Mouse (Mus musculus) liver, embryonic 11.5 days (tissue): ENCODE measurements at regions not wholly inside any gene's neighbourhood (a gene's known extent, or its start where the extent isn't known, plus 50 kb on each side); places are given as distances from the start of the nearest gene placed in this dataset.

Experiments
- ATAC-seq: fragments of 200-750 bp; cut with Nextera tagmentation; replicated peaks from 2 replicates; pipeline ENCODE4 v1.8.0; 2017; ENCODE audit warnings: moderate number of reproducible peaks, mild to moderate bottlenecking, moderate TSS enrichment, moderate library complexity; ENCODE audit not compliant: low FRiP score
- DNase-seq: peaks from one replicate; pipeline ENCODE4 v3.0.0-alpha.2; 2017; ENCODE audit warnings: low spot score
- H3K27ac ChIP-seq: fragments of 300-500 bp; sonication (generic); 2 replicates; pipeline ENCODE4 v1.5.1; 2014; ENCODE audit warnings: mild to moderate bottlenecking, low read depth, low read length, control low read depth
- H3K27me3 ChIP-seq: fragments of 300-500 bp; sonication (generic); replicated peaks from 2 replicates; pipeline ENCODE4 v1.6.1; 2014; ENCODE audit warnings: low read length, mixed read lengths; ENCODE audit not compliant: control insufficient read depth, insufficient read depth
- H3K36me3 ChIP-seq: fragments of 300-500 bp; sonication (generic); 2 replicates; pipeline ENCODE4 v1.6.1; 2014; ENCODE audit warnings: mild to moderate bottlenecking, low read length, moderate library complexity, mixed read lengths; ENCODE audit not compliant: control insufficient read depth, insufficient read depth
- H3K4me1 ChIP-seq: fragments of 300-500 bp; sonication (generic); replicated peaks from 2 replicates; pipeline ENCODE4 v1.6.1; 2014; ENCODE audit warnings: low read length, mixed read lengths; ENCODE audit not compliant: control insufficient read depth, insufficient read depth
- H3K4me2 ChIP-seq: fragments of 300-500 bp; sonication (generic); 2 replicates; pipeline ENCODE4 v1.6.1; 2014; ENCODE audit warnings: mild to moderate bottlenecking, control low read depth, moderate library complexity
- H3K4me3 ChIP-seq: fragments of 300-500 bp; sonication (generic); 2 replicates; pipeline ENCODE4 v1.5.1; 2014; ENCODE audit warnings: low read depth, low read length, control low read depth
- H3K9ac ChIP-seq: fragments of 300-500 bp; sonication (generic); 2 replicates; pipeline ENCODE4 v1.6.1; 2014; ENCODE audit warnings: low read depth, low read length, control low read depth
- H3K9me3 ChIP-seq: fragments of 300-500 bp; sonication (generic); 2 replicates; pipeline ENCODE4 v1.6.1; 2016; ENCODE audit warnings: low read length, inconsistent platforms, mixed read lengths; ENCODE audit not compliant: control insufficient read depth
- WGBS: fragments of 180-500 bp; shearing (Covaris S2); extraction: QIAGEN DNeasy Blood & Tissue Kit; methylation state at CpG from one replicate; pipeline ENCODE4 v1.1.7; 2014; 5-methylcytosine and 5-hydroxymethylcytosine counted together

DNA sequence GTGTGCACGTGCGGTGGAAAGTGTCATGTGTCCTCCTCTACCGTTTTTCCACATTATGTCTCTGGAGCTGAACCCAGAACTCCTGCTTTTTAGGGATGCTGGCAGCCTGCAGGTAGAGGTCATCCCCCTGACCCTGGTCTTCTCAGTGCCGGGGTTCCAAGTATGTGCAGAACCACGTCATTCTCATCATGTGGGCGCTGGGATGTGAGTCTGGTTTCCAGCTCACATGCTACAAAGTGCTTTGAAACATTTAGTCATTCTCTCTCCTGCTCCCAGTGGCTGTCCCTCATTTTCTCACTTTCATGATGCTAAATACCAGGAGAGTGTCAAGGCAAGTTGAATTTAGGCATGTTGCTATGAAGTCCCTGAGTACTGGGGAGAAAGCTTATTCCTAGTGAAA is 326.6 kb downstream of the Ttll7 start:
- Histone ChIP-seq H3K4me2 (no peak overlapping the region), H3K9me3 (no peaks in the 10 kb centered on the region), H3K27ac (no peak overlapping the region), H3K36me3 (no peaks in the 10 kb centered on the region), H3K9ac (no peak overlapping the region), H3K27me3 (no peaks in the 10 kb centered on the region), H3K4me3 (no peak overlapping the region), H3K4me1 (peaks cover 4% of the 10 kb centered on the region)
- ATAC-seq (no peak), DNase-seq (no peak)
- 84% methylated on average over 6 of the region's 6 CpGs for WGBS

GRCm38 (mm10) chr3:147180711-147181110 is 328.5 kb downstream of the Ttll7 start:
- Histone ChIP-seq H3K4me1 (peaks cover 4% of the 10 kb centered on the region), H3K4me3 (no peak overlapping the region), H3K9ac (no peak overlapping the region), H3K27me3 (no peaks in the 10 kb centered on the region), H3K4me2 (no peak overlapping the region), H3K36me3 (no peaks in the 10 kb centered on the region), H3K27ac (no peak overlapping the region), H3K9me3 (no peaks in the 10 kb centered on the region)
- ATAC-seq: no peak
- WGBS: 53% methylated on average over 4 of the region's 4 CpGs
- DNase-seq: no peak

GRCm38 (mm10) chr3:147181501-147182365 is 329.6 kb downstream of the Ttll7 start:
- H3K9ac ChIP-seq: no peak overlapping the region
- no peaks in the 10 kb centered on the region for H3K27me3 ChIP-seq
- no peaks in the 10 kb centered on the region for H3K9me3 ChIP-seq
- H3K36me3 ChIP-seq: no peaks in the 10 kb centered on the region
- WGBS: 4% methylated on average over 20 of the region's 20 CpGs
- no peak overlapping the region for H3K4me3 ChIP-seq
- H3K4me2 ChIP-seq: peak overlapping the region; percentile 39
- H3K4me1 ChIP-seq: peaks cover 4% of the 10 kb centered on the region
- no peak overlapping the region for H3K27ac ChIP-seq
- ATAC-seq (peak; percentile 20; the same call in 1 of the 2 replicates), DNase-seq (no peak)

- H3K4me2 ChIP-seq: peak overlapping the region; percentile 39; the same call in 1 of the 2 replicates
- ATAC-seq (no peak), DNase-seq (no peak)
- peaks cover 4% of the 10 kb centered on the region for H3K4me1 ChIP-seq
- WGBS: 37% methylated on average over 15 of the region's 15 CpGs
- no peak overlapping the region for H3K27ac ChIP-seq
- H3K27me3 ChIP-seq: no peaks in the 10 kb centered on the region
- H3K9ac ChIP-seq: no peak overlapping the region
- H3K36me3 ChIP-seq: no peaks in the 10 kb centered on the region
- no peak overlapping the region for H3K4me3 ChIP-seq
- no peaks in the 10 kb centered on the region for H3K9me3 ChIP-seq
Observed at GRCm38 (mm10) chr3:147182366-147182875, 330.3 kb downstream of the Ttll7 start.

- peaks cover 4% of the 10 kb centered on the region for H3K4me1 ChIP-seq
- H3K27me3 ChIP-seq: no peaks in the 10 kb centered on the region
- WGBS: 71% methylated on average over 11 of the region's 11 CpGs
- no peak overlapping the region for H3K4me3 ChIP-seq
- ATAC-seq: no peak
- DNase-seq: no peak
- H3K36me3 ChIP-seq: no peaks in the 10 kb centered on the region
- no peak overlapping the region for H3K9ac ChIP-seq
- H3K9me3 ChIP-seq: no peaks in the 10 kb centered on the region
- H3K27ac ChIP-seq: no peak overlapping the region
- no peak overlapping the region for H3K4me2 ChIP-seq
Observed at GRCm38 (mm10) chr3:147183656-147184290, 331.6 kb downstream of the Ttll7 start.

DNA sequence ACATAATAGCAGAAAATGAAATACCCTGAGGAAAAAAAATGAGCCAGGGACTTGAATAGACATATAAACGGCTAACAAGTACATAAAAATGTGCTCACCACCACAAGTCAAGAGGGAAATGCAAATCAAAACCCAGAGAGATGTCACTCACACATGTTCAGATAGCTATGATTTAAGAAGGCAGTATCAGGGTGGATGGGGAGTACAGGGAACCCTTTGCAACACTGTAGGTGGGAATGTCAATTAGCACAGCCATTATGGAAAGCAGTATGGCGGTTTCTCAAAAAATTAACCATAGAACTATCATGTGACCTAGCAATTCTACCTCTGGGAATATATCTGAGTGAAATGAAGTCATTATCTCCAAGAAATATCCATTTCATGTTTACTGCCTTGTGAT is 337.6 kb downstream of the Ttll7 start:
- DNase-seq (no peak), ATAC-seq (no peak)
- no peaks in the 10 kb centered on the region for H3K4me1 ChIP-seq
- H3K4me3 ChIP-seq: no peak overlapping the region
- H3K27me3 ChIP-seq: no peaks in the 10 kb centered on the region
- no peak overlapping the region for H3K27ac ChIP-seq
- no peak overlapping the region for H3K9ac ChIP-seq
- no peaks in the 10 kb centered on the region for H3K9me3 ChIP-seq
- H3K36me3 ChIP-seq: no peaks in the 10 kb centered on the region
- WGBS: 76% methylated on average over 2 of the region's 2 CpGs
- H3K4me2 ChIP-seq: no peak overlapping the region

DNA sequence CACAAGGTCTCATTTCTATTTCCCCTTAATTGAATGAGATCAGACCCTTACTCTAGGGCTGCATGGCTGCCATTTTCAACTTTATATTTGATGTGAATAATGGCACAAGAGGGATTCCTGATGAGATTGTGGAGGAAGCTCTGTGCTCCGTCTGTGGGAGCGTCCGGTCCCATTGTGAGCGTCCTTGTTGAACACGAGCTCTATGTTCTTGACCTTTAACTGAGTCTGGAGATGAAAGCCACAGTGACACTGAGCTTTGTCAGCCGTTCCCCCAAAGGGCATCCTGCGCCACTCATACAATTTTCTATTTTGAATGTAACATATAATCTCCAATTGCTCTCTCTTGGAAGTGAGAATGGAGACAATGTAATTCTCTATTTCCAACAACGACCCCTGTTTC is 344.5 kb downstream of the Ttll7 start:
- H3K27ac ChIP-seq: no peak overlapping the region
- DNase-seq: no peak
- no peak for ATAC-seq
- H3K9ac ChIP-seq: no peak overlapping the region
- no peaks in the 10 kb centered on the region for H3K36me3 ChIP-seq
- no peak overlapping the region for H3K4me3 ChIP-seq
- H3K9me3 ChIP-seq: no peaks in the 10 kb centered on the region
- no peaks in the 10 kb centered on the region for H3K4me1 ChIP-seq
- H3K4me2 ChIP-seq: no peak overlapping the region
- H3K27me3 ChIP-seq: no peaks in the 10 kb centered on the region
- 84% methylated on average over 8 of the region's 8 CpGs for WGBS

GRCm38 (mm10) chr3:147197215-147197614 is 345.0 kb downstream of the Ttll7 start:
- ATAC-seq (no peak), DNase-seq (no peak)
- H3K27me3 ChIP-seq: no peaks in the 10 kb centered on the region
- no peak overlapping the region for H3K27ac ChIP-seq
- H3K36me3 ChIP-seq: no peaks in the 10 kb centered on the region
- H3K4me3 ChIP-seq: no peak overlapping the region
- 45% methylated on average over 2 of the region's 2 CpGs for WGBS
- no peak overlapping the region for H3K4me2 ChIP-seq
- H3K4me1 ChIP-seq: no peaks in the 10 kb centered on the region
- no peaks in the 10 kb centered on the region for H3K9me3 ChIP-seq
- no peak overlapping the region for H3K9ac ChIP-seq
